Mouse (Mus musculus): Measurements from ENCODE around the gene Dek. TPM values are rescaled to one million over a fixed set of nuclear protein-coding genes. Genes with fewer than 3 reads are reported as not detected.

The Dek gene
- polyA plus RNA-seq, 1 experiment from 2014 or later = 345 TPM

DNA sequence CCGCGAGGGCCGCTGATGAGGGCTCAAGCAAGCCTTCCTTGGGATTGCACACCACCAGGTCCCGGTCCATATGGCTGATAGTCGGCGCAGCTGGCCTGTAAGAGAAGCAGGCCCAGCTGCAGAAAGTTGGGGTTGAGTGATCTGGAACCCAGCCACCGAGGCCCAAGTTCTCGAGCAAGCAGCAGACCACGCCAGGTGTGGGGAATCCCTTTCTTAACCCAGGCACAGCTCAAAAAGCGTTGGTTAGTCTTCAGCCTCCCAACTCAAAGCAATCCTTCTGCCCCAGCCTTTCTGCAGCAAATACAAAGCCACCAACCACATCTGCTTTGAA lies 61.4 kb downstream of the Dek start, which contains the start of gene Tpmt:
Gene Tpmt, minus strand, starts transcription at position 121 of the 331 bp plus-strand sequence.
- no peak for ATAC-seq (ENCODE audit: low FRiP score, low read depth)
- Histone ChIP-seq H3K27ac (peak within 1 kb of the TSS; percentile 55; the same call in 1 of the 2 replicates), H3K9me3 (no peaks in the 10 kb centered on the region), H3K4me2 (replicated peaks) (peak within 1 kb of the TSS; percentile 92), H3K36me3 (peaks cover 12% of the 10 kb centered on the region), H3K9ac (peak within 1 kb of the TSS; percentile 82), H3K27me3 (no peaks in the 10 kb centered on the region), H3K4me3 (peak within 1 kb of the TSS; percentile 85), H3K4me1 (peaks cover 14% of the 10 kb centered on the region)
- WGBS = 12% methylated on average over 10 of the region's 10 CpGs

DNA sequence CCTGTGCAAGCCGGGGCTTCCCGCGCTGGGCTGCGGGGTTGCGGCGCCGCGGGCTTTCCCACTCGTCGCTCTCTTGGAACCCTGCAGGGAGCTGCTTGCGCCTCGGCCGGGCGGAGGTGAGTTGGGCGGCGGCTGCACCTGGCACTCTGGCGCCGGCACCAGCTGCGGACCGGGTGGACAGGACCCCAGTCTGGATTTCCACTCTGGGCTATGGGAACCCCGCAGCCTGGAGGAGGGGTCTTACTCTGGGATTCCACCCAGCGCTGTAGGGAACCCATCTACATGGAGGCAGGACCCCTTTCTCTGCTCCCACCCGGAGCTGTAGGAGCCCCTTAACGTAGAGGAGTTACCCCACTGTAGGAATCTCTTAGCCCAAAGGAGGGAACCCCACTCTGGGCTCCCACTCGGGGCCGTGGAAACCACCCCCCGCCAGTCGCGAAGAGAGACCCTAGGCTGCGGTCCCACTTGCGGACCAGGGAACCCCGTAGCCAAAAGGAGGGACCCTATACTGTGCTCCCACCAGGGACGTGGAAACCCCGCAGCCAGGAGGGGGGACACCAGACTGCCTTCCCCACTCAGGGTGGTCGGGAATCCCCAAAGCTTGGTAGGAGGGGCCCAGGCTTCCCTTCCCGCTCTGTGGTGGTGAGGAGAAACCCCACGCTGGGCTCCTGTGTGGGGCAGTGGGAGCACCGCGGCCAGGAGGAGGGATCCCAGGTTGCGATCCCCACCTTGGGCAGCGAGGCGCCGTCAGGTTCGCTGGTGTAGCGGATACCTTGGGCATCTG lies 62.0 kb downstream of the Dek start:
- peak overlapping the region; percentile 55; the same call in 1 of the 2 replicates for H3K27ac ChIP-seq
- peak; percentile 3; the same call in 1 of the 2 replicates for ATAC-seq (ENCODE audit: low FRiP score, low read depth)
- peaks cover 6% of the 10 kb centered on the region for H3K36me3 ChIP-seq
- no peaks in the 10 kb centered on the region for H3K27me3 ChIP-seq
- peak overlapping the region; percentile 92 for H3K4me2 ChIP-seq (replicated peaks)
- whole genome bisulfite sequencing = 1% methylated on average over 45 of the region's 45 CpGs
- peak overlapping the region; percentile 82 for H3K9ac ChIP-seq
- H3K4me3 ChIP-seq = peak overlapping the region; percentile 85
- H3K9me3 ChIP-seq = no peaks in the 10 kb centered on the region
- H3K4me1 ChIP-seq = peaks cover 14% of the 10 kb centered on the region

DNA sequence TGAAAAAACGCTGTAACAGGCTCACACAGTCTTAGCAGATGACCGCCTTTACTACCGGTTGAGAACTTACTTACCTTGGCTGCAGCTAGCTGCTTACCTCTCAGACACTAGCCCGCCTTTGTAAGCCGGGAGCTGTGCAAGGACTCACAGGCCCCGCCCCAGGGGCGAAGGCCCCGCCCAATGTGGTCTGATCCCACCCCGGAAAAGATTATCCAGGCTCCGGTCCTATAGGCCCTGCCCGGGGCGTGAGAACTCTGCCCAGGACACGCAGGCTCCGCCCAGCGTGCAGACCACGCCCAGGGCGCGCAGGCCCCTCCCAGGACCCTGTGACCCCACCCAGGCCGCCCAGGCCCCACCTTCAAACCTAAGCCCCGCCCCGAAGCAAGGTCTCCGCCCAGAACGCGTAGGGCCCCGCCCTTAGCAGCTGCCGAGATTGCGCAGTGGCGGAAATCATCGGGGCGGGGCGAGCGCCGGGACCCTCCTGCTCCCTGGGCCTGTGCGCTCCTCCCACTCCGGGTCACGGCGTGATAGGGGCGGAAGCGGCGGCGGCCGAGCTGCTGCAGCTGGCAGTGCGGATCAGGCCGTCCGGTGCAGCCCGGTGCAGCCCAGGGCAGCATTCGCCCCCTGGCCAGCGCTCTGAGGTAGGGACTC lies 62.8 kb downstream of the Dek start, which contains the start of gene Kdm1b:
Gene Kdm1b, plus strand, starts transcription at position 470 of the 651 bp plus-strand sequence.
- WGBS = under 1% methylated on average over 48 of the region's 48 CpGs
- Histone ChIP-seq H3K4me3 (peak within 1 kb of the TSS; percentile 85), H3K36me3 (no peaks in the 10 kb centered on the region; the same call in 1 of the 2 replicates), H3K9me3 (no peaks in the 10 kb centered on the region), H3K4me1 (peaks cover 14% of the 10 kb centered on the region), H3K27me3 (no peaks in the 10 kb centered on the region), H3K27ac (peak within 1 kb of the TSS; percentile 55; the same call in 1 of the 2 replicates), H3K4me2 (replicated peaks) (peak within 1 kb of the TSS; percentile 92), H3K9ac (peak within 1 kb of the TSS; percentile 82)
- peak; percentile 95 for ATAC-seq (ENCODE audit: low FRiP score, low read depth)

DNA sequence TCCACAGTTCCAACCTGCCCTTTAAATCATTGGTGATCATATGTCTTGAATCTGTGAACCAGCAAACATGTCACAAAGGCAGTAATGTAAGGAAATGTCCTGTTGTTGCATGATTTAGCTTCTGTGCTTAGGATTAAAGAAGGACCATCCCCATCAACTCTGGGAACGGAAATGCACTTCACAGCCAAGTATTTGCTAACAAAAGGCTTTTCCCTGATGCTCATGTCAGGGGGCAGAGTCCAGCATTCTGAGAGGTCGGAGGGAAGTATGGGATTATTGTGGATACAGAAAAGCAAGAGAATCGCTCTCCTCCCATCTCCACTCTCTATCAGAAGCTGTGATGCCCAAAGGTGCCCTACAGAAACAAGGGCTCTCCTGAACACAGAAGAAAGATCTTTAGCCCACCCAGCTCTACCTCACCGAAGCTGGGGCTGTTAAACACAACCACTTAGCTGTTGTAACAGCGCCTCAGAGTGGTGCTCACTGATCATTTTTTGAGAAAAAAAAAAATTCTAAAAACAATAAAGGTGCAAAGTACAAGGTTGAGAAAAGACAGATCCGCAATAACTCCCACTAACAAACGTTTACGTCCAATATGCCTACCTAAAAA lies 63.9 kb downstream of the Dek start:
- H3K9me3 ChIP-seq = no peaks in the 10 kb centered on the region
- peak overlapping the region; percentile 92 for H3K4me2 ChIP-seq (replicated peaks)
- no peaks in the 10 kb centered on the region for H3K36me3 ChIP-seq
- no peak overlapping the region for H3K9ac ChIP-seq
- H3K4me3 ChIP-seq = peak overlapping the region; percentile 85
- no peak for ATAC-seq (ENCODE audit: low FRiP score, low read depth)
- H3K4me1 ChIP-seq = peaks cover 14% of the 10 kb centered on the region
- WGBS = 53% methylated on average over 8 of the region's 8 CpGs
- no peaks in the 10 kb centered on the region for H3K27me3 ChIP-seq
- H3K27ac ChIP-seq = no peak overlapping the region

DNA sequence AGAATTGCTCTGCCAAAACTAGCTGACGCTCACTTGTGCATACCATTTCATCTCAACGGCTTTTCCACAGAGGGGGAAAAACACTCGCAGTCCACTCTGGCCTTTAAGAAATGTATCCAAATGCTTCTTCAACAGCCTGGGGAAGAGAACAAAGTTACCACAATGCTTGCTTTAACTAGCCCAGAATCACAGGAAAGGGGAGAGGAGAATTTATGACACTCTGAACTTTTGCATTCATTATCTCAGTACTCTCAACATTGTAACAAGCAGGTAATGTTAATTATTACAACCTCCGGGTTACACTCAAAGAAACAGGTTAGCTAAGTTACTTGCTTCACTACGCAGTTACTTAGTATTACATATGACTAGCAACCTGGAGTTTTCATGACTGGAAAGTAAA lies 65.9 kb downstream of the Dek start:
- no peak for ATAC-seq (ENCODE audit: low FRiP score, low read depth)
- Histone ChIP-seq H3K4me3 (no peak overlapping the region), H3K4me2 (replicated peaks) (no peak overlapping the region), H3K9ac (no peak overlapping the region), H3K27ac (no peak overlapping the region), H3K9me3 (no peaks in the 10 kb centered on the region), H3K4me1 (peaks cover 10% of the 10 kb centered on the region), H3K27me3 (no peaks in the 10 kb centered on the region), H3K36me3 (no peaks in the 10 kb centered on the region)
- WGBS = 88% methylated on average over 5 of the region's 5 CpGs

DNA sequence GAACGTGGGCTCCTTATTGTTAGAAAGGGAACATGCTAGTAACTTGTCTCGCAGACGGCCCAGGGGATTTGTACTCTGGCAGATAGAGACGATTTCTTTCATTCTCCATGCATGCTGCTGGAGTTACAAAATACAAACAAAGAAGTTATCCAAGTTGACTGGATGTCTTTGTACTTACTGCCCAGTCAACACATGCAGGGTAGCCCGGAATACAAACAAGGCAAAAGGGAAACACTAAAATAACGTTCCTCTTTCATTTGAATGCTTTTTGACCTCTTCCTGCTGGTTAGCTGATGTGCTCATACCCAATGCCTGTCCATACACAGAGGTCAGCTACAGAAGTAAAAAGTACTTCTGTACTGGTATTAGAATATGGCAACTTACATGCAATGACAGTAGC lies 68.1 kb downstream of the Dek start:
- Histone ChIP-seq H3K9ac (no peak overlapping the region), H3K4me2 (replicated peaks) (no peak overlapping the region), H3K36me3 (no peaks in the 10 kb centered on the region), H3K4me3 (no peak overlapping the region), H3K4me1 (peaks cover 4% of the 10 kb centered on the region; the same call in 1 of the 2 replicates), H3K9me3 (no peaks in the 10 kb centered on the region), H3K27ac (no peak overlapping the region), H3K27me3 (no peaks in the 10 kb centered on the region)
- ATAC-seq (ENCODE audit: low FRiP score, low read depth) = no peak
- WGBS = 91% methylated on average over 6 of the region's 6 CpGs

Other genes with a start within 250 kb of the Dek start
- 17.4 and 20.3 TPM in 2 replicates for gene Kif13a, start 176.3 kb downstream of the Dek start, polyA plus RNA-seq (2015; fragmentation: Nextera tagmentation; extraction: Ambion mirVana)
- 3.4 and 4.3 TPM in 2 replicates for gene Nhlrc1, start 91.4 kb downstream of the Dek start, polyA plus RNA-seq (2015; fragmentation: Nextera tagmentation; extraction: Ambion mirVana)
- gene Kdm1b, start 62.7 kb downstream of the Dek start, polyA plus RNA-seq (2015; fragmentation: Nextera tagmentation; extraction: Ambion mirVana) = 11.7 and 13.6 TPM in 2 replicates
- 20.6 and 24.0 TPM in 2 replicates for gene Tpmt, start 61.5 kb downstream of the Dek start, polyA plus RNA-seq (2015; fragmentation: Nextera tagmentation; extraction: Ambion mirVana)
- 2.0 and 2.1 TPM in 2 replicates for gene Rnf144b, start 16.5 kb upstream of the Dek start, polyA plus RNA-seq (2015; fragmentation: Nextera tagmentation; extraction: Ambion mirVana)